Mouse (Mus musculus): ENCODE results near the gene Tgfbr3.

DNA sequence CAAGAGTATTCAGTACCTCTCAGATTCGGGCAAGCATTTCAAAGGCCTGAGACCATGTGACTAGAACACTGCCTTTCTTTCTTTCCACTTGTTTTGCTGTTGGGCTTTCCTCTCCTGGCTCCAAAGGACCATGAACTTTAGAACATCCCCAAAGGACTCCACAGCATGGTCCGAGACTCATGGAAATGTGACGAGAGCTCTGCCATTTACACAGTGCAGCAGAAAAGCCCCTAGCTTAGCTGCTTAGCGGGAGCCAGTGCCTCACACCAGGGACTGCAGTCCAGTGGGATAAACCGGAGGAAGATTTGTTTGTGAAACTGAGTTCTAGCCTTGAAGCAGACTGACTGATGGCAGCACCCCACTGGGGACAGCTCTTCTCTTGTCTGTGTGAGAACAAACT lies 224.5 kb downstream of the Tgfbr3 start:
- no peak for TF ChIP-seq USF1 (IDR thresholded peaks at IDR 0.05; ENCODE audit: low read depth)
- TF ChIP-seq MAX (IDR thresholded peaks at IDR 0.05; ENCODE audit: low read depth): no peak
- TF ChIP-seq TCF3 (IDR thresholded peaks at IDR 0.05; ENCODE audit: insufficient read length, low read depth): no peak
- no peak for TF ChIP-seq POLR2AphosphoS2 (IDR thresholded peaks at IDR 0.05; ENCODE audit: insufficient read length, low read depth)
- TF ChIP-seq POLR2A (IDR thresholded peaks at IDR 0.05; ENCODE audit: insufficient read length, low read depth): no peak

All from myocyte (in vitro differentiated cells).